Mouse (Mus musculus) intestine, embryonic 15.5 days (tissue): ENCODE results near the gene Gm4559. TPM values are rescaled to one million over a fixed set of nuclear protein-coding genes. Genes with fewer than 3 reads are reported as not detected.
"Not testable (repeated sequence)": the region's sequence is repeated elsewhere in the genome, so short reads cannot be mapped to it uniquely, and the experiment has no call there.

Experiments
- ATAC-seq: fragments of 200-750 bp; cut with Nextera tagmentation; 2 replicates; pipeline ENCODE4 v1.8.0; 2017; ENCODE audit warnings: moderate TSS enrichment, moderate library complexity
- H3K27ac ChIP-seq: fragments of 300-500 bp; sonication (generic); 2 replicates; pipeline ENCODE4 v1.5.1; 2015; ENCODE audit warnings: mild to moderate bottlenecking, inconsistent platforms
- H3K27me3 ChIP-seq: fragments of 300-500 bp; sonication (generic); replicated peaks from 2 replicates; pipeline ENCODE4 v1.6.1; 2015; ENCODE audit warnings: inconsistent platforms
- H3K36me3 ChIP-seq: fragments of 300-500 bp; sonication (generic); 2 replicates; pipeline ENCODE4 v1.6.1; 2015; ENCODE audit warnings: inconsistent platforms
- H3K4me1 ChIP-seq: fragments of 300-500 bp; sonication (generic); replicated peaks from 2 replicates; pipeline ENCODE4 v1.6.1; 2015; ENCODE audit warnings: inconsistent platforms
- H3K4me2 ChIP-seq: fragments of 300-500 bp; sonication (generic); replicated peaks from 2 replicates; pipeline ENCODE4 v1.6.1; 2015; ENCODE audit warnings: mild to moderate bottlenecking, inconsistent platforms
- H3K4me3 ChIP-seq: fragments of 300-500 bp; sonication (generic); replicated peaks from 2 replicates; pipeline ENCODE4 v1.5.1; 2015; ENCODE audit warnings: inconsistent platforms
- H3K9ac ChIP-seq: fragments of 300-500 bp; sonication (generic); 2 replicates; pipeline ENCODE4 v1.6.1; 2015; ENCODE audit warnings: inconsistent platforms
- H3K9me3 ChIP-seq: fragments of 300-500 bp; sonication (generic); 2 replicates; pipeline ENCODE4 v1.6.1; 2016; ENCODE audit warnings: inconsistent platforms
- WGBS: fragments of 180-500 bp; shearing (Covaris S2); methylation state at CpG from one replicate; pipeline ENCODE4 v1.1.7; 2015; 5-methylcytosine and 5-hydroxymethylcytosine counted together
- polyA plus RNA-seq: library from polyadenylated mRNA; unstranded; fragments of >200 nt; fragmentation: Nextera tagmentation; extraction: Ambion mirVana; gene quantifications from 2 replicates; pipeline ENCODE4 v1.2.1, GENCODE M21; 2015

Gm4559 gene
- polyA plus RNA-seq, 1 experiment from 2014 or later, result not detected

DNA sequence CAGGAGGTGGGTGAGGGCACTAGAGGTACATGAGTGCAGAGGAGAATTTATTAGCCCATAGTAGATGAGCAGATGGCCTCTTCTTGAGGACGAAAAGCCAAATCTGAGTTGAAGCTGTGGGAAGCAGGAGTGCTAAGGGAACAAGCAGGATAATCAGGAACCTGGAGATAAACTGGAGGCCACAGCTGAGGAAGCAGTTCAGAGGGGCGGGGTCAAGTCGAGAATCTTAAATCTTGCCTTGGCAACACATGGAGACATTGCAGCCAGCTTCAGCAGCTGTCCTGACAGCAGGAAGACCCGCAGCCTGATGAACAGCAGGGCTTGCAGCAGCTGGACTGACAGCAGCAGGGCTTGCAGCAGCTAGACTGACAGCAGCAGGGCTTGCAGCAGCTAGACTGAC, 21.9 kb upstream of the Gm4559 start:
- H3K4me3 ChIP-seq, H3K36me3 ChIP-seq, H3K4me1 ChIP-seq, H3K9ac ChIP-seq, H3K4me2 ChIP-seq, H3K27me3 ChIP-seq, ATAC-seq, H3K27ac ChIP-seq, H3K9me3 ChIP-seq: not testable (repeated sequence)
- 18% methylated on average over 4 of the region's 4 CpGs for WGBS

- no peak overlapping the region for H3K4me3 ChIP-seq
- H3K4me2 ChIP-seq, result no peak overlapping the region
- H3K9ac ChIP-seq, result no peak overlapping the region
- H3K4me1 ChIP-seq, result no peaks in the 10 kb centered on the region
- no peak overlapping the region for H3K27ac ChIP-seq
- H3K27me3 ChIP-seq, result no peaks in the 10 kb centered on the region
- H3K36me3 ChIP-seq, result no peaks in the 10 kb centered on the region
- no peaks in the 10 kb centered on the region for H3K9me3 ChIP-seq
- no peak for ATAC-seq
Observed at GRCm38 (mm10) chr7:142295418-142295817, 21.3 kb upstream of the Gm4559 start.

DNA sequence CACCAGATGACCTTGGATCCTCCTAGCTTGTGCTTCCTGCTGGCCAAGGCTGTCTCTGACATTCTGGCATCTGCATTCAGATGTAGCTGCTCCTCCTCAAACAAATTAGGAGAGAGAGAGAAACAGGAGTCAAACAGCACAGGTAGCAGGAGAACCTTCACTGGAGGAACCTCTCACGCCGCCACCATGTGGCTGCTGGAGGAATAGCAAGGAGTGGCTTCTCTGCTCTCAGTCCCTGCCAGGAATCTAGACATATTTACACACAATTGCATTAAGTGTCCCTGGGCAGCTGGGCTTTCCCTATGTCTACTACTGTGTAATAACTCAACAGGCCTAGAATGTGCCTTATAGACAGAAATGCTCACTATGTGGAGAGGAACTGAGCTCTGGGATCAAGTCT, 19.7 kb upstream of the Gm4559 start:
- not testable (repeated sequence) for H3K27me3 ChIP-seq, H3K9ac ChIP-seq, H3K4me3 ChIP-seq, H3K9me3 ChIP-seq, H3K4me2 ChIP-seq, H3K36me3 ChIP-seq, H3K27ac ChIP-seq, H3K4me1 ChIP-seq
- peak; percentile 23; the same call in 1 of the 2 replicates for ATAC-seq
- 2% methylated on average over 2 of the region's 2 CpGs for WGBS

- 40% methylated on average over 9 of the region's 9 CpGs for WGBS
- not testable (repeated sequence) for H3K27ac ChIP-seq, H3K4me3 ChIP-seq, H3K27me3 ChIP-seq, H3K4me2 ChIP-seq, H3K36me3 ChIP-seq, ATAC-seq, H3K9ac ChIP-seq, H3K9me3 ChIP-seq
- peaks cover 12% of the 10 kb centered on the region; the same call in 1 of the 2 replicates for H3K4me1 ChIP-seq
Observed at GRCm38 (mm10) chr7:142285910-142286612, 11.9 kb upstream of the Gm4559 start.

DNA sequence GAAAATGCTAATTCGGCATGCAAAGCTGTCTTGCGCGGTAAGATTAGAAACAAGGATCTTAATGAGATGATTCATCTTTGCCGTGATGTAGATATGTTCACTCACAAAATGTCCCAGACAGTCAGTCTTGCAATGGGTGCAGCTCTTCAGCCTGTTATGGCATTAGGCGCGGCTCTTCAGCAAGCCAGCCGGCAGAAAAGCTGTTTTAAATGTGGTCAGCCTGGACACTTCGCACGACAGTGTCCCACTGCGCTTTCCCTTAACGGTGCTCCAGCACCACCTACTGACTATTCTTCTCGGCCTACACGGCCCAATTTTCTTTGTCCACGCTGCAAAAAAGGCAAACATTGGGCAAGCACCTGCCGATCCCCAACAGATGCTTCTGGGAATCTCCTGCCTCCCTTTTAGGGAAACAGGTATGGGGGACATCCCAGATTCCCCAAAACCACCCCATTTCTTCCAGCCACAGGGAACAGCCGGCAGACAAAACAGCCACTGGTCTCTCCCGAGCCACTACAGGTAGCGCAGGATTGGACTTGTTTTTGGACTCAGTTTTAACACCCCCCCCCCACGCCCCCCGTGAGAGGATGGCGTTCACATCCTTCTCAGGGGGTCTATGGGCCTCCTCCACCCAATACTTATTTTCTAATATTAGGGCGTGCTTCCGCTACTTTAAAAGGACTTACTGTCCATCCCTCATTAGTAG, 11.1 kb upstream of the Gm4559 start:
- Histone ChIP-seq H3K27me3 (no peaks in the 10 kb centered on the region), H3K36me3 (no peaks in the 10 kb centered on the region), H3K9me3 (no peaks in the 10 kb centered on the region), H3K9ac (peak overlapping the region; percentile 26; the same call in 1 of the 2 replicates), H3K4me3 (peak overlapping the region; percentile 53), H3K4me2 (peak overlapping the region; percentile 85), H3K27ac (peak overlapping the region; percentile 89; the same call in 1 of the 2 replicates), H3K4me1 (peaks cover 12% of the 10 kb centered on the region; the same call in 1 of the 2 replicates)
- 18% methylated on average over 23 of the region's 23 CpGs for WGBS
- ATAC-seq, result peak; percentile 54; the same call in 1 of the 2 replicates

DNA sequence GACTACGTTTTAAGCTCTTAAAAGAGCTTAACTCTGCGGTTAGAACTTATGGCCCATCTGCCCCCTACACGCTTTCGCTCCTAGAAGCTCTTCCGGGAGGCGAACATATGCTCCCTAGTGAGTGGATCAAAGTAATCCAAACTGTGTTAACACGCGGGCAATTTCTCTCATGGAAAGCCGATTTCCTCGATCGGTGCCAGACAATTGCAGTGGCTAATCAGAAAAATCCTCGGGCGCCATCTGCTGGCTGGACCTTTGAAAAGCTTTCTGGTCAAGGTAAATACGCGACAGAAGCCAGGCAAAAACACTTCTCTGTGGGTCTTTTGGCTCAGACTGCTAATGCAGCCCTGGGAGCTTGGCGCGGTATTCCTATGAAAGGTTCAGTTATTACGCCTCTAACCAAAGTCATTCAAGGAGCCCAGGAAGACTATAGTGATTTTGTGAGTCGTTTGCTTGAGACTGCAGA, 10.5 kb upstream of the Gm4559 start:
- Histone ChIP-seq H3K4me2 (peak overlapping the region; percentile 85), H3K4me3 (peak overlapping the region; percentile 53), H3K9ac (peak overlapping the region; percentile 67), H3K36me3 (no peaks in the 10 kb centered on the region), H3K9me3 (no peaks in the 10 kb centered on the region), H3K27ac (peak overlapping the region; percentile 89), H3K4me1 (peaks cover 12% of the 10 kb centered on the region; the same call in 1 of the 2 replicates), H3K27me3 (no peaks in the 10 kb centered on the region)
- ATAC-seq, result peak; percentile 80
- WGBS, result under 1% methylated on average over 19 of the region's 19 CpGs

DNA sequence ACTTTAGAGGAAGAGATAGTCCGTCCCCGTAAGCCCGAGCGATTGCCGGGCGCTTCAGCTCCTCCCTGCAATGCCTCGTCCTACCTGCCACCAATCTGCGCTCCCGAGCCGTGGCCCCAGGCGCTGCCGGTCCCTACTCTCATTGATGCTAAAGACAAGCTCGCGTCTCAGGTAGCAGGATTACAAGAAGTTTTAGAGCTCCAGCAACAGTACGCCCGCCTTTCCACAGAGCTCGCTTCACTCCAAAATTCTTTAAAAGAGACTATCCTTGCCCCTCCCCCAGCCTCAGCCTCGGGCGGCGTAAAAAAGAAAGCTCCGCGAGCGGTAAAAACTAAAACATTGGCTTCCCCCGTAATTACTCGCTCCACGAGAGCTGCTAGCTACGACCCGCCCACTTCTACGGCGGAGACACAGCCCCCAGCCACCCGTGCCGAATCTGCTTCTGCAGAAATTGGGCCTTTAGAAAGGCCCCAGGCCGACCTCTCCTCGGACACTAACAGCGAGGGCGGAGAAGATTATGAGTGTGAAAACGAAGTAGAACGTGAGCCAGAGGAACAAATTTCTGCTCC, 9.9 kb upstream of the Gm4559 start:
- WGBS, result under 1% methylated on average over 38 of the region's 38 CpGs
- Histone ChIP-seq H3K4me1 (peaks cover 12% of the 10 kb centered on the region; the same call in 1 of the 2 replicates), H3K9me3 (no peaks in the 10 kb centered on the region), H3K27ac (peak overlapping the region; percentile 89), H3K9ac (peak overlapping the region; percentile 67), H3K4me3 (peak overlapping the region; percentile 53), H3K27me3 (no peaks in the 10 kb centered on the region), H3K4me2 (peak overlapping the region; percentile 85), H3K36me3 (no peaks in the 10 kb centered on the region)
- ATAC-seq, result peak; percentile 81

DNA sequence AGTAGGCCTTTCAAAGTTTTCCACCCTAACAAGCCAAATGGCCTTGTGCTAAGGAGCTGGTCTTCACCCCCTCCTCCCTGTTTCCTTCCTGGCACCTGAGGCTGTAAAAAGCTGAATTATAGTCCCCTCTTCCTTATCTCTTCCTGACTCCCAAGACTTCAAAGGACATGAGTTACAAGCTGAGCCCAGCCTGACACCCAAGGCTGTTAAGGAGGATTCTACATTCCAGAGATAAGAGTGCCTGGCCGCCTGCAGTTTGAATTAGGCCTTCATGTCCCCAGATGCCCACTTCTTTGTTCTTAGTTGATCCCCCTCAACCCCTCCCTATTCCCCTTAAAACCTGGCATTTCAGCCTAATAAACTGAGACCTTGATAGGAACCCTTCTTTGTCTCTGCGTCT, 8.7 kb upstream of the Gm4559 start:
- not testable (repeated sequence) for H3K9me3 ChIP-seq, H3K36me3 ChIP-seq, ATAC-seq, H3K27ac ChIP-seq, H3K9ac ChIP-seq, H3K27me3 ChIP-seq
- 34% methylated on average over 2 of the region's 2 CpGs for WGBS
- Histone ChIP-seq H3K4me3 (peak overlapping the region; percentile 17; the same call in 1 of the 2 replicates), H3K4me1 (peaks cover 11% of the 10 kb centered on the region; the same call in 1 of the 2 replicates), H3K4me2 (peak overlapping the region; percentile 85)

- not testable (repeated sequence) for ATAC-seq, H3K27ac ChIP-seq, H3K4me1 ChIP-seq, H3K36me3 ChIP-seq, H3K9ac ChIP-seq, H3K4me2 ChIP-seq, H3K9me3 ChIP-seq, H3K4me3 ChIP-seq, H3K27me3 ChIP-seq
- WGBS, result 75% methylated on average over 1 of the region's 1 CpGs
Observed at GRCm38 (mm10) chr7:142279291-142279690, 5.1 kb upstream of the Gm4559 start.

GRCm38 (mm10) chr7:142278183-142278582, 4.0 kb upstream of the Gm4559 start:
- H3K4me2 ChIP-seq, H3K36me3 ChIP-seq, H3K4me3 ChIP-seq, H3K4me1 ChIP-seq, H3K27ac ChIP-seq, H3K9ac ChIP-seq, H3K27me3 ChIP-seq, H3K9me3 ChIP-seq: not testable (repeated sequence)
- peak; percentile 75; the same call in 1 of the 2 replicates for ATAC-seq
- WGBS, result 0% methylated on average over 3 of the region's 3 CpGs

DNA sequence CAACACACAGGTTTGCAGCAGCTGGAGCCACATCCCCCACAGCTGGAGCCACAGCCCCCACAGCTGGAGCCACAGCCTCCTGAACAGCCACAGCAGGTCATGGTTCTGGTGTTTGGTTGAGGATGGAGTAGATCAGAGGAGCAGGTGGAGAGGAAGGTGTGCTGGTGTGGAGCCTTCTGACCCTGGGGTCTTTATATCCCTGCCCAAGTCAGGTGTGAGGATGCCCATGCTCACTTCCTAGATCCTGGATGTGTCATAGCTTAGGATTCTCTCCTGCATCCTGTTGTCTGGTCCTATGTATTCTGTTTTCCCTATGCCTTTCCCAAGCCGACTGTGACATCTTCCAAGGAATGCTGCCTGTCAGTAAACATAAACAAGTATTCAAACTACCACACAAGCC, 15.9 kb downstream of the Gm4559 start, which contains the start of gene Gm2431:
Gene Gm2431, minus strand, starts transcription at position 101 of the 400 bp plus-strand sequence.
- H3K4me2 ChIP-seq, result not testable (repeated sequence)
- WGBS, result 34% methylated on average over 1 of the region's 1 CpGs

GRCm38 (mm10) chr7:142255517-142255916, 18.6 kb downstream of the Gm4559 start:
- Histone ChIP-seq H3K27ac (no peak overlapping the region), H3K4me3 (no peak overlapping the region), H3K4me2 (no peak overlapping the region), H3K36me3 (no peaks in the 10 kb centered on the region), H3K9me3 (no peaks in the 10 kb centered on the region), H3K4me1 (no peaks in the 10 kb centered on the region), H3K27me3 (no peaks in the 10 kb centered on the region), H3K9ac (no peak overlapping the region)
- WGBS, result 0% methylated on average over 2 of the region's 2 CpGs
- ATAC-seq, result no peak

More for the DNA sequence above, 15.9 kb downstream of the Gm4559 start, which contains the start of gene Gm2431:
- H3K4me3 ChIP-seq, H3K27ac ChIP-seq, H3K36me3 ChIP-seq, H3K27me3 ChIP-seq, H3K9ac ChIP-seq, H3K9me3 ChIP-seq, ATAC-seq, H3K4me1 ChIP-seq: not testable (repeated sequence)
